Mouse (Mus musculus) lung, embryonic 16.5 days (tissue): Measurements from ENCODE around the gene March1. TPM values are rescaled to one million over a fixed set of nuclear protein-coding genes. Genes with fewer than 3 reads are reported as not detected.
"Not testable (repeated sequence)": the region's sequence is repeated elsewhere in the genome, so short reads cannot be mapped to it uniquely, and the experiment has no call there.

ENCODE experiments used
- ATAC-seq: fragments of 200-750 bp; cut with Nextera tagmentation; 2 replicates; pipeline ENCODE4 v1.8.0; 2017; ENCODE audit warnings: low read depth, mild to moderate bottlenecking, moderate library complexity
- H3K27ac ChIP-seq: fragments of 300-500 bp; sonication (generic); 2 replicates; pipeline ENCODE4 v1.5.1; 2014; ENCODE audit warnings: mild to moderate bottlenecking, control low read depth, low read length
- H3K27me3 ChIP-seq: fragments of 300-500 bp; sonication (generic); 2 replicates; pipeline ENCODE4 v1.6.1; 2014; ENCODE audit warnings: low read depth, low read length, mixed read lengths; ENCODE audit not compliant: control insufficient read depth, insufficient read depth
- H3K36me3 ChIP-seq: fragments of 300-500 bp; sonication (generic); 2 replicates; pipeline ENCODE4 v1.6.1; 2014; ENCODE audit warnings: low read length; ENCODE audit not compliant: control insufficient read depth, insufficient read depth
- H3K4me1 ChIP-seq: fragments of 300-500 bp; sonication (generic); replicated peaks from 2 replicates; pipeline ENCODE4 v1.6.1; 2014; ENCODE audit warnings: low read length, mixed read lengths; ENCODE audit not compliant: control insufficient read depth, insufficient read depth
- H3K4me2 ChIP-seq: fragments of 300-500 bp; sonication (generic); 2 replicates; pipeline ENCODE4 v1.6.1; 2014; ENCODE audit warnings: low read depth, low read length, control low read depth
- H3K4me3 ChIP-seq: fragments of 300-500 bp; sonication (generic); 2 replicates; pipeline ENCODE4 v1.5.1; 2014; ENCODE audit warnings: mild to moderate bottlenecking, low read length, control low read depth
- H3K9ac ChIP-seq: fragments of 300-500 bp; sonication (generic); 2 replicates; pipeline ENCODE4 v1.6.1; 2014; ENCODE audit warnings: low read length, control low read depth
- H3K9me3 ChIP-seq: fragments of 300-500 bp; sonication (generic); 2 replicates; pipeline ENCODE4 v1.6.1; 2016; ENCODE audit warnings: low read length; ENCODE audit not compliant: control insufficient read depth
- WGBS: fragments of 180-500 bp; shearing (Covaris S2); extraction: QIAGEN DNeasy Blood & Tissue Kit; methylation state at CpG from one replicate; pipeline ENCODE4 v1.1.7; 2014; 5-methylcytosine and 5-hydroxymethylcytosine counted together
- polyA plus RNA-seq: library from polyadenylated mRNA; unstranded; fragments of >200 nt; fragmentation: Nextera tagmentation; extraction: Ambion mirVana; gene quantifications from 2 replicates; pipeline ENCODE4 v1.2.1, GENCODE M21; 2015

Gene March1
- polyA plus RNA-seq, 1 experiment from 2014 or later = 0.54 TPM

GRCm38 (mm10) chr8:66388693-66389092 is 771.0 kb downstream of the March1 start:
- Histone ChIP-seq H3K4me1 (no peaks in the 10 kb centered on the region), H3K27ac (no peak overlapping the region), H3K4me3 (no peak overlapping the region), H3K36me3 (no peaks in the 10 kb centered on the region), H3K27me3 (no peaks in the 10 kb centered on the region), H3K4me2 (no peak overlapping the region), H3K9me3 (no peaks in the 10 kb centered on the region), H3K9ac (no peak overlapping the region)
- no peak for ATAC-seq
- 66% methylated on average over 2 of the region's 2 CpGs for WGBS

GRCm38 (mm10) chr8:66391554-66391953 is 773.9 kb downstream of the March1 start:
- H3K27ac ChIP-seq = no peak overlapping the region
- no peaks in the 10 kb centered on the region for H3K27me3 ChIP-seq
- no peak overlapping the region for H3K4me2 ChIP-seq
- H3K36me3 ChIP-seq = no peaks in the 10 kb centered on the region
- no peaks in the 10 kb centered on the region for H3K4me1 ChIP-seq
- WGBS = 86% methylated on average over 5 of the region's 5 CpGs
- H3K9me3 ChIP-seq = no peaks in the 10 kb centered on the region
- ATAC-seq = no peak
- H3K9ac ChIP-seq = no peak overlapping the region
- H3K4me3 ChIP-seq = no peak overlapping the region

DNA sequence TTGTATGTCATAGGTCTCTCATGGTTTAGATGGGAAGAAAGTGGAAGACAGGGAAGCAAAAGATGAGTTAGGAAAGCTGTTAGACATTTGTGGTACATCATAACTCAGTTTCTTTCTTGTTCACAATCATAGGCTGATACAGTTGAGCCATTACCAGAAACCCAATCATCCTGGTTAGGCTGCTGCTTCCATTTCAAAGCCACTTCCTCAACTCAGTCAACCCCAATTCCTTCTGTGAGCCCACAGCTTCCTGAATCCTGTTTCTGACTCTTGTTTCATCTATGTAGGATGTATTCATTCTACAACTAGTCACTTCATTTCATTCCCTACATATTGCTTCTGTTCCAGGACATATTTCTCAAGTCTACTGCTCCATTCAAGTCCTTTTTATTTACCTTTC is 775.2 kb downstream of the March1 start:
- no peak overlapping the region for H3K9ac ChIP-seq
- ATAC-seq = no peak
- H3K36me3 ChIP-seq = no peaks in the 10 kb centered on the region
- no peaks in the 10 kb centered on the region for H3K4me1 ChIP-seq
- no peak overlapping the region for H3K4me3 ChIP-seq
- no peaks in the 10 kb centered on the region for H3K27me3 ChIP-seq
- no peak overlapping the region for H3K27ac ChIP-seq
- H3K9me3 ChIP-seq = no peaks in the 10 kb centered on the region
- no peak overlapping the region for H3K4me2 ChIP-seq

DNA sequence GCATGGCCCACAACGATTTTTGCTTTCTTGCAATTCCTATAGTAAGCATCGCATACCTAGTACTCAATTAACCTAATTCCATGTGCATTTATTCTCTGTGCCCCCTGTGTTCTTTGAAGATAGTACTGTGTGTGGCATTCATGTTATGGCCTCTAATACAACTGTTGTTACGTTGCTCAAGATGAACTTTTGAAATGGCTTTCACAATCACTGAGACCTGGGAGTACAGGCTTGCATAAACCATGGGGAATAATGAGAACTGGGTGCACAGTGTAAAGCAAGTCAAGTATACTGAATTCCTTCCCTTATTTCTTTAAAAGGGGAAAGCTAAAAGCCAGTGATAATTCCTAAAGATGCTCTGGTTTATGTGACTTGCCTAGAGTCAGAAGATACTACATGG is 776.4 kb downstream of the March1 start:
- H3K9me3 ChIP-seq = no peaks in the 10 kb centered on the region
- ATAC-seq = no peak
- H3K4me3 ChIP-seq = no peak overlapping the region
- no peak overlapping the region for H3K27ac ChIP-seq
- H3K9ac ChIP-seq = no peak overlapping the region
- 54% methylated on average over 3 of the region's 3 CpGs for WGBS
- H3K27me3 ChIP-seq = no peaks in the 10 kb centered on the region
- no peak overlapping the region for H3K4me2 ChIP-seq
- no peaks in the 10 kb centered on the region for H3K4me1 ChIP-seq
- no peaks in the 10 kb centered on the region for H3K36me3 ChIP-seq

GRCm38 (mm10) chr8:66397811-66398210 is 780.1 kb downstream of the March1 start:
- Histone ChIP-seq H3K4me1 (no peaks in the 10 kb centered on the region), H3K4me2 (no peak overlapping the region), H3K27me3 (no peaks in the 10 kb centered on the region), H3K4me3 (no peak overlapping the region), H3K9me3 (no peaks in the 10 kb centered on the region), H3K36me3 (no peaks in the 10 kb centered on the region), H3K9ac (no peak overlapping the region), H3K27ac (no peak overlapping the region)
- no peak for ATAC-seq

DNA sequence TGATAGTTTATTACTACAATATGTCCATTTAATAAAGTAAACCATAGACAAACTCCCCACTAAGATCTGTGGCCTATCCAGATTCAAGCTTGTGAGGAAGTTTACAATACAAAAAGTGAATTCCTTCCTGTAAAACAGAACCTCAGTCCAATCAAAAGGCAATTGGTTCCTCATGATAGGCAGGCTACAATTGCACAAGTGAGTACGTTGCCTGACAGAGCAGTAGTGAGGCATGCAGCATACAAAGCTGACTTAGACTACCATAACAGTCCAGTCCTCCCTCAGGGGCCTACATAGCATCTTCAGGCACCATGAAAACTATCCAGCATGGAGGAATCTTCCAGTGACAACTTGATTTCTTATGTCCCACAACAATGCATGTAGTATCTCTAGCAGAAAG is 782.4 kb downstream of the March1 start:
- no peak overlapping the region for H3K9ac ChIP-seq
- H3K4me3 ChIP-seq = no peak overlapping the region
- H3K4me1 ChIP-seq = no peaks in the 10 kb centered on the region
- ATAC-seq = no peak
- no peak overlapping the region for H3K4me2 ChIP-seq
- no peaks in the 10 kb centered on the region for H3K9me3 ChIP-seq
- H3K27ac ChIP-seq = no peak overlapping the region
- WGBS = 80% methylated on average over 1 of the region's 1 CpGs
- H3K36me3 ChIP-seq = no peaks in the 10 kb centered on the region
- no peaks in the 10 kb centered on the region for H3K27me3 ChIP-seq

DNA sequence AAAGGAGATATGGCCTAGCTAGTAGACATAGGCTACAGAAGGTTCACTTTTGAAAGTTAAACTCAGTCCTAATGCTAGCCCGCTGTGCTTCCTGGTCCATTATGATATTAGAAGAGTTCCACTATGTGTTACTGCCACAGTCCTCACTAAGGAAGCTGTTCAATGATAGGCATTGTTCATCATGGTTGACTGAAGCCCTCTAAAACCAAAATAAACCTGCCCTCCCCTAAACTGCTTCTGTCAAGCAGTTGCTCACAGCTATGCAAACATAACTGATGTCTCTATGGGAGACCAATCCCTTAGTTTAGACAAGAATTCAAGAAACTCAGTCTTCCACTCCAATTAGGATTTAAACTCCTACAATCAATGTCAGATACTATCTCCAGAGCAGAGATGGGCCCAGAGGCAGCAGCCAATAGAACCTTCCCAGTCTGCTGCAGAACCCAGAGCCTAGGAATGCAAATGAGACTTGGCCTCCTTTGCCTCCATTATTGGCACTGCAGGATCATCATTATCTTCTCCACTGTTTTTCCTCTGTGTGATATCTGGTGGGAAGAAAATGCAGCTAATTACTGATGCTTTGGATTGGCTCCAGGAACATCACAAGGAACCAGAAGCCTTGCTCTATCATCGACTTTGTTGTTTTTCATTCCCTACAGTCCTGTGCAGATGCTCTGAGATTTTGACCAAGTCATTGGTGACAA is 787.2 kb downstream of the March1 start:
- 68% methylated on average over 2 of the region's 2 CpGs for WGBS
- no peak overlapping the region for H3K27ac ChIP-seq
- no peaks in the 10 kb centered on the region for H3K36me3 ChIP-seq

GRCm38 (mm10) chr8:66405796-66406195 is 788.1 kb downstream of the March1 start:
- ATAC-seq, H3K27me3 ChIP-seq, H3K27ac ChIP-seq, H3K9ac ChIP-seq, H3K4me3 ChIP-seq, H3K36me3 ChIP-seq, H3K4me2 ChIP-seq, H3K4me1 ChIP-seq, H3K9me3 ChIP-seq: not testable (repeated sequence)
- WGBS = 35% methylated on average over 4 of the region's 4 CpGs

More for the DNA sequence above, 787.2 kb downstream of the March1 start:
- Histone ChIP-seq H3K4me2 (no peak overlapping the region), H3K9ac (no peak overlapping the region), H3K27me3 (no peaks in the 10 kb centered on the region), H3K4me3 (no peak overlapping the region), H3K9me3 (no peaks in the 10 kb centered on the region), H3K4me1 (no peaks in the 10 kb centered on the region)
- no peak for ATAC-seq

DNA sequence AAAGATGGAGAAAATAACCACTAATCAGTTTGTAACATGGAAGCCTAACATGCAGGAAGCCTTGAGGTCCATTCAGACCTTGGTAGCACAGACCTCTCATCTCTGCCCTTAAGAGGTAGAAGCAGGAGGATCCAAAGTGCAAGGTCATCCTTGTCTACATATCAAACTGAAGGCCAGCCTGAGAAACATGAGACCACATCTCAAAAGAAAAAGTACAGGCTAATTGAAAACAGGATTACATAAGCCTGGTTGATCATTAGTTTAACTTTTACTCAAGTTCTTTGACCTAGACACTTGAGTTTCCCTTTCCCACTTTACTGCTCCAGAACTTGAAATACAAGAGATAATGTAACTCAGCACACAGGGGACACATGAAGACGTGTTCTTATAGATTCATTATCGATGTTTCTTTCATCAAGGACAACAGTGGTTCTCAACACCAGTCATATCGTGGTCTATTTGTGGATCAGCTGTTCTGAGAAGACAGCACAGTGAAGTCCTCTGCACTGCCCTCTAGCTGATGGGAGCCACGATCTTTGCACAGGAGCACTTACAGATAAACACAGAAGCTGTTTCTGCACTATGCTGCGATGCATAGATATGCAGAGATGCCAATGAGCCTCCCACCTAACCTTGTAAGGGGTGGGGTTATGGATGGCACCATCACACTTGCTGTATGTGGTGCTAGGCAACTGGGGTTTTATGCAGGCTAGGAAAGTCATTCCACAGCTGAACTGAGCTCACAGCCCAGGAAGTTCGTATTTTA is 789.1 kb downstream of the March1 start:
- Histone ChIP-seq H3K9ac (no peak overlapping the region), H3K27me3 (no peaks in the 10 kb centered on the region), H3K36me3 (no peaks in the 10 kb centered on the region), H3K4me3 (no peak overlapping the region), H3K4me1 (no peaks in the 10 kb centered on the region), H3K9me3 (no peaks in the 10 kb centered on the region), H3K4me2 (no peak overlapping the region), H3K27ac (no peak overlapping the region)
- ATAC-seq = no peak
- 63% methylated on average over 6 of the region's 6 CpGs for WGBS
